Mouse (Mus musculus) thymus, postnatal 25 days (tissue): ENCODE measurements around the gene Defb46.

Experiments
- DNase-seq: peaks from one replicate; pipeline ENCODE4 v3.0.0; 2022

Defb46 gene

DNA sequence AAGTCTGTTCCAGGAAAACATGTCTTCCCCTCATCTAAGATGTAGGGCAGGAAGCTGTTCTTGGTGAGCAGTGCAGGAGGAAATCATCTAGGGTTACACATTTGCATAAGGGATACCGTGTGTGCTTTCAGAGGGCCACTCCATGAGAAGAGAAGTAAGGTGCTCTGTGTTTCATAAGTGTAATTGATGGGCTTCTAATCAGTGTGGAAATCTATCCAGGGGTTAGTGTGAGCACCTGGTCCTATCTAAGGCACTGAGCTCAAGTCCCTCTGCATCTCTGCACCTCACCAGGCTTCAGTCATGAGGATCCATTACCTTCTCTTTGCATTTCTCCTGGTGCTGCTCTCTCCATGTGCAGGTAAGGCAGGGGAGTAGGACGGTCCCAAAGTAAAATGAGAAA lies at the start of gene Defb46:
Defb46 (plus strand) TSS at position 301 of the 400 bp plus-strand sequence.
- DNase-seq: no peak

DNA sequence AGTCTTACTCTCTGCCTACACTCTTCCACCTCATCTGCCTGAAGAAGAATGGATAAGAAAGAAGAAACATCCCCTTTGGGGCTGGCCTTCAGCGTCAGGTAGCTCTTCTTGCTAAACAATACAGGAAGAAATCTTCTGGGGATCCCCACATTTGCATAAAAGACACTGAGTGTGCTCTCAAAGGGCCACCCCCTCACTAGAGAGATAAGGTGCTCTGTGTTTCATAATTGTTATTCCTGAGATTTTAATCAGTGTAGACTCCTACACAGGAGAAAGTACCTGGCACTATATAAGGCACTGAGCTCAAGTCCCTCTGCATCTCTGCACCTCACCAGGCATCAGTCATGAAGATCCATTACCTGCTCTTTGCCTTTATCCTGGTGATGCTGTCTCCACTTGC lies 14.6 kb upstream of the Defb46 start, which contains the start of gene Defb6:
Defb6 (plus strand) TSS at position 318 of the 400 bp plus-strand sequence.
- DNase-seq: no peak

DNA sequence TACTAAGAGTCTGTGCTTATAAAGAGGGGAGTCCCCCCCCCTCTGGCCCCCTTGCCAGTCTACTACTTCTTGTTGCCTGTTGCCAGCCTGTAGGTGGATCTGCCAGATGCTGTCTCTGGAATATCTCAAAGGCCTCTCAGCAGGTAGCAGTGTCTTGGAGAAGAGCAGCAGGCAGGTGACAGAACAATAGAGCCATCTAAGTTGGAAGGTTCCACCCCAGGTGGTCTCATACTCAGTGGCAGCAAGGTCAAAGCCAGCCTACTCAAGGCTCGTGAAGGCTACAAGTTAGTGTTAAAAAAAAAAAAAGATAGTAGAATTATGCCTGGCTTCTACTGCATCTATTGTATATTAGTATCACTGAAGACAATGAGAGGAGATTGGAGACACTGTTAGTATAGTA lies 1.6 kb upstream of the Defb46 start:
- DNase-seq: no peak

DNA sequence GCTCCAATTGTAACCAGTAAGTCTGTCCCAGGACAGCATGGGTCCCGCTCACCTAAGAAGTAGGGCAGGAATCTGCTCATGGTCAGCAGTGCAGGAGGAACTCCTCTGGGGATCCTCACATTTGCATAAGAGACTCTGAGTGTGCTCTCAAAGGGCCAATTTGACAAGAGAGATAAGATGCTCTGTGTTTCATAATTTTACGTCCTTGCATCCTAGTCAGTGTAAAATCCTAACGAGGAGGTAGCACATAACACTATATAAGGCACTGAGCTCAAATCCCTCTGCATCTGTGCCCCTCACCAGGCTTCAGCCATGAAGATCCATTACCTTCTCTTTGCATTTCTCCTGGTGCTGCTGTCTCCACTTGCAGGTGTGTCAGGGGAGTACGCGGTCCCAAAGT lies 7.6 kb downstream of the Defb46 start, which contains the start of gene Defb5:
Defb5 (plus strand) TSS at position 301 of the 400 bp plus-strand sequence.
- no peak for DNase-seq

DNA sequence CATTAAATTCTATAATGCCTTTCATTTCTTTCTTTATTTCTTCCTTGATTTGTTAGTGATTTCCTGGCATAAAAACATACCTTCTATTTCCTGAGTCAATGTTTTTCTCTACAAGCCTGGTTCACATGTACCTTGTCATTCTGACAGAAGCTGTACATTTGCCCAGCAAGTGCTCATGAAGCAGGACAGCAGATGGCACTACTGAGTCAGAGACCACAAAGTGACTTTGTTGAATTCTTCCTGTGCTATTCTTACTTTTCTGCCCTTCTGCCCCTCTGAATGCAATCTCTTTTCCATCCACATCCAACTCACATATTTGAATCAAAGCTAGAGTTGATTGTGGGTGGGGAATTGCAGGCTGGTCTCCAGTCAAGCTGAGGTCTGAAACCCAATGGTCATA lies 18.4 kb downstream of the Defb46 start:
- DNase-seq: no peak

DNA sequence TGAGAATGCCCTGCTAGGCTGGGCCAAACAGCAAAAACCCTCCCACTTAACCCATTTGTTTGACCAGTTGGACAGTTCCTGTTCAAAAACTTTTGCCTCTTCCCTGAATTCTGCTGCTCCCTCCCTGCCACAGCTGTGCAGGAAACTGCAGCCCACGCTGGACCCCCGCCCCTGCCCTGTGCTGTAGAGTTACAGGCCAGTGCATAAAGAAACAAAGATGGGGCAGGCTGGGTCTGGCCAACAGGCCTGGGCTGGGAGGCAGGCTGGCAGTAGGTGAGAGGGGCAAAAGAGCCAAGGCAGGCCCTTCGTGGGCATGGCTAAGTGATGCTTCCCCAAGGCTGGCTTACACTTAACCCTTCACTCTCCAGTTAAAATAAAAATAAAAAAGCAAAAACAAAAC lies 20.0 kb downstream of the Defb46 start:
- no peak for DNase-seq
